Mouse (Mus musculus) layer of hippocampus, adult 9-10 months (tissue): Measurements from ENCODE around the gene Palmd.
A peak's percentile ranks its signal among the peaks of the same experiment; 100 is the strongest.

ENCODE experiments used
- DNase-seq: peaks from one replicate; pipeline ENCODE4 v3.0.0; 2022; ENCODE audit warnings: low spot score

Gene Palmd

DNA sequence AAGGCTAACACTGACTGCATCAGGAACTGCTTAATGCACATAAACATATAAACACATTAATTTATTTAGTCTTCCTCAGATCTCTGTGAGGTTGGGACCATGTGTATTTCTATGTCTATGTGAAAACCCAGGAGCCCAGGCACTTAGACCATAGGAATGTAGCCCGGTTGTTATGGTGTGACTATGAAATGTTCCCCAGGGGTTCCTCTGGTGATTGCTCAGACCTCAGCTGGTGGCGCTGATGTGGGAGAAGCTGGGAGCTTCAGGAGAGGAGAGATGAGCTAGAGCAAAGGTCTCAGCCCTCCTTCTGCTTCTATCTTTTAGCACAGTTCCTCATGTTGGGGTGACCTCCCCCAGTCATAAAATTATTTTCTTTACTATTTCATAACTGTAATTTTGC is 8.4 kb downstream of the Palmd start:
- no peak for DNase-seq

DNA sequence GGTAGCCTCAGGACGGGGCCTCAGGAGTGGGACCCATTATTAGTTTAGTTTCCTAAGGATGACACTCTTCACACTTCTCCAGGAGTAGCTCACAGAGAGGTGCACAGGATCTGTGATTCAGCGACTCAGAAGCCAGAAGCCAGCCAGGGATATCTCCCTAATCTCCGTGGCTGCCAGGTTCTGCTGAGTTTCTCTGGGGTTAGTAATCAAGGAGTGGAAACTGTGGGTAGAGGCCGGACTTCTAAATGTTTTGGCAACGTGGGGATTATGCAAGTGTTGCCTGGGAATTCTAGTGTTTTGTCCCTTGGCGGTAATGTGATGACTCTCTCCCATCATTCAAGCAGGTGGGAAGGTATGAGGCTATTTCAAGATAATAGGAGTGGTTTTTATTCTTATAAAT is 13.7 kb downstream of the Palmd start:
- no peak for DNase-seq

DNA sequence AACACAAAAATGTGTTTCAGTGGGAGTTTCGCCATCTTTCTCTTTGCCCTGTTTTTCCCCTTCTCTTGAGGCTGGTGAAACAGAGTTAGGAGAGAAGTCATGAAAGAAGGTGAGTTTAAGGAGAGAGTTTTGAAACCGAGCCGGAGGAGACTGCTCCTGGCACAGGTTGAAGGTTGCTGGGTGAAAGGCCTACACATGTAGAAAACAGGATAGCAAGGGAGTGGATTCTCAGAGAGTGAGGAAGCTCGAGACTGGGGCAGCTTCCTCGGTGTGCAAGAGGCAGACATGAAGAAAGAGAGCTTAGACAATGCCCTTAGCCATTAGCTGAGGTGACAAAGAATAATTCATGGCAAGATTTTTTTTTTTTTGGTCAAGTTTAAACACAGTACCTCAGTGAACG is 15.4 kb downstream of the Palmd start:
- no peak for DNase-seq

DNA sequence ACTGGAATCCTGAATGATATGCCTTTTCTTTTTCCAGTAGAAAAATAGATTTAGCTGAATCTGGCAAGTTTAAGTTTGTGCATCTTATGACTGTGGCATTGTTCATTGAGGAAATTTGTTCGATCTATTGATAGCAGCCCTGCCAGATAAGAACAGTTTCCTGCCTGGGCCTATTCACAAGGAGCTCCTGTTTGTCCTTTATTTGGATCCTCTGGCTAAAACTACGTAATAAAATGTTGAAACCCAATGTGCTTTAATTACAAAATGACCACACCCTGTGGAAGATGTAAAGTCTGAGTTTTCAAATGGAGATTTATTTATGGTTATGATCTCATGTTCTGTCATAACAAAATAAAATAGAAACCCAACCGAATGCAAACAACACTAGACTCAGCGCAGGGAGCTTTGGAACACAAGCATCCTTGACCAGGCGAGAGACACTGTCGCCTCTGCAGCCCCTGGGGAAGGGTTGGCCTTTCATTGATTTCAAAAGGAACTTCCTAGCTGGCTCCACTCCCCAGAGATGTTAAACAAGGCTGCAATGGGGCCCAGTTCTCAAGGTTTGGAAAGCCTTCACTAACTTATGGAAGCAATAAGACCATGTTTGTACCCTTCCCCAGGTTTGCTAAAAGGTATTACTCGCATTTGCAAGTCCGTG is 16.4 kb downstream of the Palmd start:
- no peak for DNase-seq

DNA sequence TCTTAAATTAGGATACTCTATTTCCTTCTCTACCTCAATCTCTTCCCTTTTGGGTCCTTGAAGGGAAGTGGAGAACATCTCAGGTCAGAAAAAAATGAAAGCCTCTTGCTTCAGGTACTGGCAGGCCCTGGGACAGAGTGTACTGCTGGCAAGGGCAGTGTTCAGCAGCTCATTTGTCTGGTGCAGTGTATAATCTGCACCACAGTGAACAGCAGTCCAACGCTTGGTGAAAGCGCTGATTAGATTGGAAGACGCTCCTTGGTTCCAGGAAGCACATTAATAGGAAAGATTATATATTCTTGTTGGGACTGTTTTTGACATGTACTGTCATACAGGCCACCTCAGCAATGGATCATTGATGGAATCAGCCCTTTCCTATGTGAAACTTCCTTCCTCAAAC is 17.3 kb downstream of the Palmd start:
- DNase-seq: no peak

DNA sequence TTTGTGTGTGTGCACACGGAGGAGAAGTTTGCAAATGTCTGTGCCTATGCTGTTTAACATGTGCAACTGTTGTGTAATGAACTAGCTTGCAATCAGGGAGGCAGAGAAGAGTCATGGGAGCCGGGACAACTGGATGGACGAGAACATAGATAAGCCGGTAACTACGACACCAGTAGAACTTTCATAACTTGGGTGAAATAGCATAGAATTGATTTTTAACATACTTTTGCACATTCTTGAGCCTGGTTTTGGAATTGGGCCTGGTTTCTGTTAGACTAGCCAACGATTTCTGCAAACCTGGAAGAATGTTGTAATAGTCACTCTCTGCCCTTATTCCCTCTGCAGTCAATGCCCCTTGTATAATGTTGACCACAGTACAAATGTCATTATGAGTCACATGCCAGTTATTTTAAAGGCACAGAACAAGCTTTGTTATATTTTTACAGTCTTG is 18.1 kb downstream of the Palmd start:
- DNase-seq: no peak

DNA sequence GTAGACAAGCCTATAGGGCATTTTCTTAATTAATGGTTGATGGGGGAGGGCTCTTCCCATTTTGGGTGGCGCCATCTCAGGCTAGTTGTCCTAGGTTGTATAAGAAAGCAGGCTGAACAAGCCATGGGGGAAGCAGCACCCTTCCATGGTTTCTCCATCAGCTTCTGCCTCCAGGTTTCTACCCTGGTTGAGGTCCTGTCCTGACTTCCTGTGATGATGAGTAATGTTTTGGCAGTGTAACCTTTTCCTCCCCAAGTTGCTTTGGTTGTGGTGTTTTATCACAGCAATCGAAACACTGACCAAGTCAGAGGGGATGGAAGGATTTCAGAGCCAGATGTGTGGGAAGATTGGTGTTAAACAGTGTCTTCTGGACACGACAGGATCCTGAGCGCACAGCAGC is 22.3 kb downstream of the Palmd start:
- no peak for DNase-seq

DNA sequence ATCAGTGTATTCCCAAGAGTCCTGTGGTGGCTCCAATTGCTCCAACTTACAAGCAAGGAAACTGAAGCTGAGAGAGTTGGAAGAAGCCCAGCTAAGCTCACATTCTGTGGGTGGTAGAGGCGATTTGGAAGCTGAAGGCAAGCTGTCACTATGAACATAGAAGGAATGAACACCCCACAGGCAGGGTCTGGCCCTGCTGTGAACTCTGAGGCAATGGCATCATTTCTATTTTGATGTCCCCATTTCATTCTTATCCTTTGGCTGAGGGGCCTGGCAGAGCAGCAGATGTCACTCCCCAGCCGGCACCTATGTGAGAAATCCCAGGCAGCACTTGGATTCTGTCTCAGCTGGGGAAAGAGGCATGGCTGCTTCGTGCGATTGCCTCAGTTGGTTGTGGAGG is 25.4 kb downstream of the Palmd start:
- no peak for DNase-seq

DNA sequence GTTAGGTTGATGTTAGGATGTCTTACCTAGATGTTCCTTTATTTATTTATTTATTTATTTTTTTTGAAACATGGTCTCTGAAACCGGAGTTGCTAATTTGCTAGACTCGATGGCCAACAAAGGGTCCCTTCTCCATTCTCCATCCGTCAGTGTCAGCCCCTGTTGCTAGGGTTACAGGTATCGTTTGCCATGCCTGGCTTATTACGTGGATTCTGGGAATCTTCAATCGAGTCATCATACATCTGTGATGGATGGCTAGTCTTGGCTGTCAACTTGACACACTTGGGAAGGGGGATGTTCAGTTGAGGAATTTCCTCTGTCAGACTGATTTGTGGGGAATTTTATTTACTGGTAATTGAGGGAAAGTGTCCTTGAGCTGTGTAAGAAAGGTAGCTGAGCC is 26.0 kb downstream of the Palmd start:
- DNase-seq: no peak

DNA sequence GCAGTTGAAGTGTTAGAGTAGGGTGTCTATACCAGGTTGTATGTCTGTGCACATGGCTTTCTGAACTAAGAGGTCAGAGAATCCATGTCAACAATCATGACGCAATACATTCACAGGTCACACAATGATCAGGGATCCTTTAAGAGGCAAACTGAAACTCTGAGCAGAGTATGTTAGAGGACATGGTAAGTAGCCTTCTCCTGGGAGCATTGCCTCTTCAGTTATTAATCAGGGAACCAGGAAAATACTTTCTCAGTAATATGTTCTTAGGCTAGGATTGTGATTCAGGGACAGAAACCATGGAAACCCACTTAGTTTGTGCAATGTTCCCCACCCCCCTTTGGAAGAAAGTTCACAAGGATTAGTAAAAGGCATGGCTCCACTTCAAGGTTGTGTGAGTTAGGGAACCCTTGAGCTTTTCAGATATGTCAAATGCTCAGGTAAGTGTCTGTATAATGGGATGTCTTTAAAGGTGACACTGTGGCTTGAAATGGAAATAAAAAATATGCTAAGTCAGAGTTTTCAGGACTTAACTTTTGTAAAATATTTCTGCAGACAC is 27.1 kb downstream of the Palmd start:
- no peak for DNase-seq

DNA sequence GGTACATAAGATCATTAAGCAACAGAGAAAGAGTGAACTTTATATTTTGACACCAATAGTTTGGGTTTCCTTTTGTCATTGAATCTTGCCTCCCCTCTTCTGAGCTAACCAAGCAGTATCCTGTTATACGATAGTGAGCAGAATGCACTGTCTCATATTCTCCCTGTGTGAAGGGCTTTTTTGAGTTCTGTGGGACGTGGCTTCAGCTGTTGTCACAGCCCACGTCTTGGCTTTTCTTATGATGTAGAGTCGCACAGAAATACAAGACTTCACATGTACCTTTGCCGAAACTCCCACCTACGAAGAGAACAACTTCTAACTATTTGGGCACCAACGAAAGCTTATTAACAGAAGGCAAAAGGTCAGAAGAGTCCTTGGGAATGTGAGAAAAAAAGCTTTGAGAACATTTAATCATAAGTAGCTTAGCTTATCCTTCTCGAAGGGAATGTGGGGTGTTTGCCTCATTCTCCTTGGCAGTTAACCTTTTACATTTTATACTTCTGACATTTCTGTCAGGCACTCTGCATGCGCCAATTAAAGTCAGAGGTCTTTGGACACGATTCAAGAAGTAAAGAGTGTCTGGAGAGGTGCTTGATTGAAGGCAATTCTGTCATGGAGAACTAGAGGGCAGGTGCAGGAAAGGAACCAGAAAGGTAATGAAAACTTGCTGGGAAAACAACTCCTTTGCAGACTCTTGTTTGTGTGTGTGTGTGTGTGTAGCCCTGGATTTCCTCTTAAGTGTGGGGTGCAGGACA is 27.8 kb downstream of the Palmd start:
- DNase-seq: no peak

DNA sequence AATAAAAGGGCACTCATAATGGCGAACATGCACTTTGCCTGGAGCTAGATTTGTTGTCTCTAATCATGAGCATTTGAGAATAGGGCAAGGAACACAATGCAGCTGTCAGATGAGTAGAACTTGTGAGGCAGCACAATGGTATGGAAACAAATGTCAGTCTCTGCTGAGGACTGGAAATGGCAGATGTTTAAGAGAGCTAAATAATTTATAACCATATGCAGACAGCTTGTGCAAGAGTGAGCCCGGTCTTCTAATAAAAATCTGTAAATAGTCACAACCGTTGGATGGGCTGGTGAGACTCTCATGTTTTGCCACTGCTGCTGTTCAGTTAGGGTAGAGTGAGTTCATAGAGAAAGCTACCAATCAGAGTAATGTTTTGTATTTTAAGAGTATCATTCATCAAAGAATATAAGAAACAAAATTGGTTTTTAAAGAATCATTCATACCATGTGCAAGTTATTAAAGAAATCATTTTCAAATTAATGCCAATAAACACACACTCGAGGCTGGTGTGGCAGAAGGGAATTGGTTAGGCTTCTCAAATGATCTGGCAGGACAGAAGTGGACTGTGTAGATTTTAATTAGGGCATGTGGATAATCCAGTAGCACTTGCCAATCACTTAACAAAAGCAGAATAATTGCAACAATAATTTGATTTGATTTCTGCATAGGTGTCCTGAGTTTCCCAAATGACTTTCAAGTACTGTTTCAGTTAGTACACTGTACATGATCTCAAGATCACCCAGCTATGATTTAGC is 31.7 kb downstream of the Palmd start:
- no peak for DNase-seq

DNA sequence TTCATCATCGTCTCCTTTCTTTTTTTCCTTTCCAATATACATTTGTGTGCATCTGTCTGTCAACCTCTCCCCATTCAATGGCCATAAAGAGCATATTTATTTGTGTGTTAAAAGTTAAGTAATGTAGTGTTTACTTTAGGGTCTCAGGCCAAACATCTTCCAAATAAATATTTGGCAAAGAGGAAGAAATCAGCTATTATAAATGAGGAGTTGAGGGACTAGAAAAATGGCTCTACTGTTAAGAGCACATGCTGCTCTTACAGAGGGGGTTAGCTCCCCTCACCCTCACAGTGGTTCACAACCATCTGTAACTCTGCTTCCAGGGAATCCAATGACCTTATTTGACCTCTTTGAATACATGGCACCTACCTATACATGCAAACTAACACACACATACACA is 35.6 kb downstream of the Palmd start:
- DNase-seq: no peak

DNA sequence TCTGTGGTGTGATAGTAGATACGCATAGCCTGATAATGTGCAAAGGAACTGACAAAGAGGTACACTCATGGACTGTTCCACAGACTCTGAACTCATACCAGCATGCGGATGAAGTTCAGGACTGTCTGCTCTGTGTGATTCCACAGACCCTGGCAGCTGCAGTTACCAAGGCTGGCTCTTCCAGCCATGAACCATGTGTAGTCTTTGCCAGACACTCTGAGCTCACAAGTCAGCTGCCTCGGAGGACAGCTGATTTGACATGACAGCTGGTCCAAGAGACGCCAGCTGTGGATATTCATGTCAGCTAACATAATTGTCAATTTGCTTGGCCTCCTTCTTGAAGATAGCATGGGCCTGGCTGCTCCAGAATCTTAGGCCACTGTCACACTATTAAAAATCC is 39.8 kb downstream of the Palmd start:
- no peak for DNase-seq

DNA sequence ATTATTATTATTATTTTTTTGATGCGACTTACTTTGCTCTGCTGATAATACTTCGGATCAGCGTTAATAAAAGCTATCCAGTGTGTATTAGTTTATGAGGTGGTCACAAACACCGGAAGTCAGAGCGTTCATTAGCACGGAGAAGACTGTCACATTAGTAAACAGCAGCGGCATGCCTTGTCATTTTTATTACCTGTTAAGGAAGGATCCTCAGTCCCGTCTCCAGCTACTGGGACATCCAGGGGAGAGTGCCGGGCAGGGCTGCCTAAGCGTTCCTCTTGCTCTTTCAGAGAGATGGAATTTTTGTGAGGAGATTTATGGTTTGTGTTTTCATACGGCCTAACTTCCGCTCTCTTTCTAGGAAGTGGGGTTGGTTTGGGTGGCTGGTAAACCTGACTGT is 45.7 kb downstream of the Palmd start:
- no peak for DNase-seq

DNA sequence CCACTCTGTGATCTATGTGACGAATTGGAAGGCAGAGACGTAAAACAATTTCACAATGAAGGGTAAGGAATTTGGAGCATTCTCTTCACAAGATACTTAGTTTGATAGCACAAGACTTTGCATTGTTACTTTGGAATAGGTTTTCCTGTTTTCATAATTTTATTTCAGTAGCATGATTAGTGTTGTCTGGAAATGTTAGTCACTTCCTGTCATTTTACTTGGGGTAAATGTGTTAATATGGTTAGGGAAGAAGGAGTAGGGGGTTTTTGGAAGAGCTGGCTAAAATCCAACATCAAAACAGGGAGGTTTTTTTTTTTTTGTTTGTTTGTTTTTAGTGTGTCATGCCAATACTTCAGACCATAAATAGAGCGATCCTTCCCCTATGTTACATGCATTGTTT is 47.3 kb downstream of the Palmd start:
- no peak for DNase-seq

DNA sequence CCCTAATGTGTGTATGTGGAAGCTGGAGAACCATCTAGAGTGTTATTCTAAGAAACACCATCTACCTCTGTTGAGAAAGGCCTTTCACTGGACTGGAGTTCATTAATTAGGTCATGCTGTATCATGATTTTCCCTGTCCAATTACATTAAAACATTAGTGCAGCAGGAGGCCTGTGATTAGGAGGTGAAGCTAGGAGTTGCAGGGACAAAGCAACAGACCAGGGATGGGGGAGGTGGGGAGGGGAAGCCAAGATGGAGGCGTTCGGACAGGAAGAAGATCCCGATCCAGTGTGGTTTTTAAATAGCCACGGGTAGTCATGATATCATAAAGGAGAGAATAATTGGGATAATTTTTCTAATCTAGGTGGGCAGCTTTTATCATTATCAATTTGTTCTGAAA is 51.8 kb downstream of the Palmd start:
- no peak for DNase-seq

DNA sequence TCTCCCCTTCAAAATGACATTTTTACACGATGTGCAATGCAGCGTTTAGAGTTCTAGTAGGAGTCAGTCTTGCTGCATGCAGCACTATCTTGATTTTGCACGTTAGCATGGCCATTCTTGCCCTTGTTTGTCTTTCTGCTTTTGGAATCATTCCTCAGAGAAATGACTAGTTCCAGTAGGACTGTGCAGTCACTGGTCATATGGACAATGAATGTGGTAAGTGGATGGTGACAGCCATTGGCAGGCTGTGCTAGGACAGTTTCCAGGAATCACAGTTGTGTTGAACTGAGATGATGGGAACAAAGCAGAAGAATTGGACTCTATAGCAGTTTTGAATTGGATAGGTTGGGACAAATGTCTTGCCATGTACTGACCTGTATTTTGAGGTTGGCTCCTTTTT is 53.9 kb downstream of the Palmd start:
- DNase-seq: no peak

DNA sequence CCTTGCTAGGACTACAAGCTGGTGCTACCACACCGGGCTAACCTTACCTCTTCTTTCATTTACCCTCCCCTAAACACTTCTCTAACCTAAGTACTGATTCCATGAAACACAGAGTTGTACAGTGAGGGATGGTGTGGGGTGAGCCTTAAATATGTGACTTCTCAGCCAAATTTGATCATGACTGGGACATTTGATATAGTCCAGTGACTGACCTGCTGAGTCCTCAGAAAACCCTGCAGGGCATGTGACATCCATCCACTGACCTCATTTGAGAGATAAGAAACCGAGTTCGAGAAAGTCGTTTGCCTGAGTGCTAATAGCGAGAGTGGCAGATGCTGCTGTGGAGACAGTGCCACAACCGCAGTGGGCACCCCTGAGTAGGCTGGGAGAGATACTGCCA is 54.4 kb downstream of the Palmd start:
- DNase-seq: no peak

DNA sequence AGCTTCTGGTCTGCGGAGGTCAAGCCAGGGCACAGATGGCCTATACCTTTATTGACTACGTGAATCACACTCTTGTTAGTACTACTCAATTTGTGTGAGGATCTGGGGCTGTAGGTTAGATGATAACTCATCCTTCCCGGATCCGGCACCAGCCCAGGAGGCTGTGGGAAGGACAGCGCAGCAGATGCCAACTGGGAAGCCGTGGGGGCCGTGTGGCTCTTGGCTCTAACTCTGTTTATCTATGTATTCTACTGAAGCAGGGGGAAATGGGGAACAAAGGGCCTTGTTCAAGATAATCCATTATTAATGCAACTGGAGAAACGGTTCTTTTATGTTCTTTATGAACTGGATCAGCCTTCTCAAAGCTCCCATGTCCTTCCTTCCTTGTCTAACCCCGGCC is 62.2 kb downstream of the Palmd start:
- DNase-seq: no peak

DNA sequence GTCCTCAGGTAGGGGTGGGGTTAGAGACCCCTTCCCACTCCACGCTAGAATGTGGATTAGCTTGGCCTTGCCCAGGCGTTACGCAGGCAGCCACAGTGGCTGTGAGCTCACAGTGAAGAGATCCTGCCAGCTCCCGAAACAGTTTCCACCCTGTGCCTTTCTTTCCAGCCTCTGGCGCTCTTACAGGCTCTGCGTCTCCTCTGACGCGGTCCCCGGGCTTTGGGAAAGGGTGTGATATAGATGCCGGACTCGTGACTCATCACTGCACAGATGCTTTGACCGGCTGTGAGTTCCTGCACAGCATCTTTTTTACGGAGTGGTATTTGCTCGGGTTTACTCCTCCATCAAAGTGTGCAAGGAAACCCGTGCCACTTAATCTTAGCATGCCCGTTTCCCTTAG is 62.9 kb downstream of the Palmd start:
- peak; percentile 29 for DNase-seq

DNA sequence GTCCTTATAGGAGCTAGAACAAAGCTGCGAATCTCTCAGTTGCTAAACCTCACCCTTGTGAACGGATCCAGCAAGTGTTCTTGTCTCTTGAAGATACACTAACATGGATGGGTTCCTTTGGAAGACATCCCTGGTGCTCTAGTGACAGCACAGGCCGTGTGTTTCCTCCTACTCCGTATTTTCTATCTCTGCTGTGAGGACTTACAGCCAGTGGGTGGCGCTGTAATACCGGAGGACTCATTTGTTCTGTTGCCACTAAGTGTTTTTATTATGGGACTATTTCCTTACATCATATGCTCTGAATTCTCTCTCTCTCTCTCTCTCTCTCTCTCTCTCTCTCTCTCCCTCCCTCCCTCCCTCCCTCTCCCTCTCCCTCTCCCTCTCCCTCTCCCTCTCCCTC is 64.6 kb downstream of the Palmd start:
- DNase-seq: peak; percentile 79

DNA sequence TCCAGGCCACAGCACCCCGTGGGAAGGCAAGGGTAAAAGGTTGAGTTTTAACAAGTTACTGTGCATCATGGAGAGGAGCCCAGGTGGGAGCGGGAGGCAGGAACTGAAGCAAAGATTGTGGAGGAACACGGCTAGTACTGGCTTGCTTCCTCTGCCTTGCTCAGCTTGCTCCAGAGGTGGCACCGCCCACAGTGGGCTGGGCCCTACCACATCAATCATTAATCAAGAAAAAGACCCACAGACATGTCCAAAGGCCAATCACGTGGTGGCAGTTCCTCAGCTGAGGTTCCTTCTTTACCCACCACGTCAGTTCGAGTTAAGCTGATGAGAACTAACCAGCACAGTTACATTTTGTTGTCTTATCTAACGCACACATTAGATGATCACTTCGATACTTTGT is 75.9 kb downstream of the Palmd start:
- no peak for DNase-seq
